Mouse (Mus musculus): ENCODE measurements around the gene Psme4.

DNA sequence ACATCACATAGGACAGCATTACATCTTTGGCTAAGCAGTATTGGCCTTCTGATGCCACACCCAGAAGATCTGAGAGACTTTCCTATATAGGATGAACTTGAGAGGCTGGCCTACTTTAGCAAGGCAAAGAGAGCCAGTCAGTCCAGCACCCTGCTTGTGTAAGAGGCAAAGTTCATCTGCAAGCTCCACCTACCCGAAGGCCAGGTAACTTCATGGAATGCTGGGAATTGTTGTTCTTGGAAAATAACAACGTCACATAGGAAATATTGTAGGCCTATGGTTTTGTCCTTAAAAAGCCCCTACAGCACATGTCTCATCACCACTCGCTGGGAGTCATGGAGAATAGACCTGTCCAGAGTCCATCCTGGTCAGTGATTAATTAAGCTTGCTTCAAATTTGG lies 22.6 kb upstream of the Psme4 start:
- no peak for TF ChIP-seq CTCF (IDR thresholded peaks at IDR 0.05; ENCODE audit: low read depth, low read length)
- TF ChIP-seq POLR2A (IDR thresholded peaks at IDR 0.05; ENCODE audit: extremely low read depth, insufficient read depth, low read length): no peak
